Mouse (Mus musculus) kidney, adult 2 months (tissue): Measurements from ENCODE around the gene Klhdc9.

Source experiments
- CTCF ChIP-seq: fragments of 200-500 bp; conservative IDR thresholded peaks from 2 replicates; pipeline ENCODE4 v1.5.1; 2011; ENCODE audit warnings: low read depth, mild to moderate bottlenecking, control low read depth, low read length, moderate library complexity, mixed read lengths; ENCODE audit not compliant: insufficient read depth, insufficient read length
- POLR2A ChIP-seq: fragments of 200-500 bp; IDR thresholded peaks from one replicate; pipeline ENCODE4 v1.6.1; 2011; ENCODE audit warnings: low read depth, low read length, control low read depth

DNA sequence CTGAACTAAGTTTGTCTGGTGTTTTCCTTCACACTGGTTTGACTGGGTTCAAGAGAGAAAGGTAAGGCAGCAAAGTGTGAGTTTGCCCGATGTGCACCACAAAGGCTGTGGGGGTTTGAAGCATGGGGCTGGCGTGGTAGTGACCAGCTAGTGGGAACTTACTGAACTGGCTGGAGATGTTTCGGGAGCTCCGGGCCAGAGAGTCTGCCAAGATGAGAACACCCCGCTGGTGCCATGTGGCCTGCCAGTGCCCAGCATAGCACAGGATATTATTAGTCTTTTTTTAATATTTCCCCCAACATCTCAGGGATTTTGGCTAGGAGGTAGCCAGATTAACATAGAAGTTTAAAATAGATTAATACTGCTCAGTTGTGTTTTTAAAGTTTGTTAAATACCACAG lies 40.4 kb downstream of the Klhdc9 start:
- no peak for TF ChIP-seq CTCF
- TF ChIP-seq POLR2A = no peak
